Mouse (Mus musculus) testis, adult 2 months (tissue): ENCODE data around the gene Efhc1.

Experiments used
- CTCF ChIP-seq: fragments of 200-500 bp; IDR thresholded peaks from 2 replicates; pipeline ENCODE4 v1.5.1; 2012; ENCODE audit warnings: low read depth, mild to moderate bottlenecking, inconsistent platforms, low read length, moderate library complexity; ENCODE audit not compliant: control insufficient read depth, insufficient read depth, insufficient replicate concordance
- POLR2A ChIP-seq: fragments of 200-500 bp; IDR thresholded peaks from 2 replicates; pipeline ENCODE4 v1.6.1; 2012; ENCODE audit warnings: low read depth, mild to moderate bottlenecking, inconsistent platforms, low read length, moderate library complexity; ENCODE audit not compliant: control insufficient read depth

DNA sequence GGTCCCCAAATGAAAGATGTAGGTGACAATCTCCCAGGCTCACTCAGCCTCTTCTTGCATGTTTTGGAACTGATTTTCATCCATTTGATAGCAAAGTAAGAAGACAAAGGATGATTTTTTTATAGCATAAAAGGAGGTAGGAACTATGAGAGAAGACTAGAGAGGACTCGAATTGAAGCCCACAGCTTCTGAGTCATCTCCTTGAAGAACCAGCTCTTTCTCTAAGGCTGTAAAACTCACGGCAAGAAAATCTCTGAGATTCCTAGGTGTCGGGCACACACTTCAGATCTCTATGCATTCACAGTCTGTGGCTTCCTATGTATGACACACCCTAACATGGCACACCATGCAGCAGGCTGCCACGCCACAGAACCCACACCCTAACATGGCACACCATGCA lies 77.6 kb downstream of the Efhc1 start:
- no peak for TF ChIP-seq CTCF
- no peak for TF ChIP-seq POLR2A
